Mouse (Mus musculus): ENCODE data around the gene Lrch3. TPM values are rescaled to one million over a fixed set of nuclear protein-coding genes. Genes with fewer than 3 reads are reported as not detected.

Lrch3 gene
- polyA plus RNA-seq, 1 experiment, result 0.14 TPM

- TF ChIP-seq TAL1 (IDR thresholded peaks at IDR 0.05; ENCODE audit: low read length), result no peak
- no peak for TF ChIP-seq GATA1 (IDR thresholded peaks at IDR 0.05; ENCODE audit: low read length)
- no peaks in the 10 kb centered on the region for H3K9me3 ChIP-seq (ENCODE audit: control insufficient read depth, low read length)
- H3K4me3 ChIP-seq (replicated peaks), result no peak overlapping the region
These were observed 107.5 kb downstream of the Lrch3 start for GRCm38 (mm10) chr16:33021381-33021780.

DNA sequence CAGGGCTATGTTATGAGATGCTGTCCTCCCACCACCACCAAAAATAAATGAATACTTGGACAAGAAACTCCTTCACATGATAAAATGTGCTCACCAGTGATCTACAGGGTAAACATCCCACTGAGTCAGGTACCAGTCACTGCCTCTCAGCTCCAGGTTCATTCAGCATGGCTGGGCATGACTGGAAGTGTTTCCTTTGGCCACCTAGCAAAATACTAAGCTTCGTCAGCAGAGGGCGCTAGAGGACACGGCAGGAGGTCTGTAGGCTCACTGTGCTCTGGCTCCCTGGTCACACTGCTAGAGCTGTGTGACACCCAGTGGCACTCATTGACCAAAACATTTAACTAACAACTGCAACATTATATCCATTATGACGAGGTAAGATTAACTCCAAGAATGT is 109.8 kb downstream of the Lrch3 start:
- Histone ChIP-seq H3K27me3 (ENCODE audit: control insufficient read depth) (no peaks in the 10 kb centered on the region), H3K36me3 (ENCODE audit: control insufficient read depth) (no peaks in the 10 kb centered on the region; the same call in 1 of the 2 replicates), H3K4me3 (replicated peaks) (no peak overlapping the region), H3K9me3 (ENCODE audit: control insufficient read depth, low read length) (no peaks in the 10 kb centered on the region), H3K4me1 (ENCODE audit: control insufficient read depth) (peaks cover 4% of the 10 kb centered on the region; the same call in 1 of the 2 replicates)
- TF ChIP-seq GATA1 (IDR thresholded peaks at IDR 0.05; ENCODE audit: low read length) (no peak), TAL1 (IDR thresholded peaks at IDR 0.05; ENCODE audit: low read length) (no peak)

More at GRCm38 (mm10) chr16:33021381-33021780, 107.5 kb downstream of the Lrch3 start:
- Histone ChIP-seq H3K4me1 (ENCODE audit: control insufficient read depth) (peaks cover 4% of the 10 kb centered on the region; the same call in 1 of the 2 replicates), H3K27me3 (ENCODE audit: control insufficient read depth) (no peaks in the 10 kb centered on the region), H3K36me3 (ENCODE audit: control insufficient read depth) (peaks cover 11% of the 10 kb centered on the region)

- H3K27me3 ChIP-seq (ENCODE audit: control insufficient read depth), result no peaks in the 10 kb centered on the region
- H3K9me3 ChIP-seq (ENCODE audit: control insufficient read depth, low read length), result no peaks in the 10 kb centered on the region
- no peaks in the 10 kb centered on the region for H3K4me1 ChIP-seq (ENCODE audit: control insufficient read depth)
- TF ChIP-seq TAL1 (IDR thresholded peaks at IDR 0.05; ENCODE audit: low read length) (no peak), GATA1 (IDR thresholded peaks at IDR 0.05; ENCODE audit: low read length) (no peak)
- H3K4me3 ChIP-seq (replicated peaks), result no peak overlapping the region
- H3K36me3 ChIP-seq (ENCODE audit: control insufficient read depth), result no peaks in the 10 kb centered on the region; the same call in 1 of the 2 replicates
These were observed 110.7 kb downstream of the Lrch3 start for GRCm38 (mm10) chr16:33024456-33025104.

DNA sequence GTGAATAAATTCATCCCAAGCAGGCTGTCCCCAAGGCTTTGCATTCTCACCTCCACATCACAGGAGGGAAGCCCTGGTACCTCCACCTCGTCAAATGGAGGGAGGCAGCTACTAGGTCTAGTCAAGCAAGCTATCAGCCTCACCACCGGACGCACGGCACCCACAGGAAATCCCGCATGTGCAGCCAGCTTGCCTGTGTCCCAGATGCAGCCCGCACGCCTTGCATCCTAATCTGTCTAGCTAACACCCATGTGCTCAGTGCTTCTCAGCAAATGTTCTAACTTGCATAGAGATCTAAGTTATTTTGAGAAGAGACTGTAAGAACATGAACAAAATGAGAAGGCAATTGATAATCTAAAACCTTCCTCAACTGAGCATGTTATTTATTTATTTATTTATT is 112.5 kb downstream of the Lrch3 start:
- H3K4me1 ChIP-seq (ENCODE audit: control insufficient read depth), result no peaks in the 10 kb centered on the region
- H3K4me3 ChIP-seq (replicated peaks), result no peak overlapping the region
- H3K27me3 ChIP-seq (ENCODE audit: control insufficient read depth), result no peaks in the 10 kb centered on the region
- TF ChIP-seq TAL1 (IDR thresholded peaks at IDR 0.05; ENCODE audit: low read length) (no peak), GATA1 (IDR thresholded peaks at IDR 0.05; ENCODE audit: low read length) (no peak)
- H3K9me3 ChIP-seq (ENCODE audit: control insufficient read depth, low read length), result no peaks in the 10 kb centered on the region
- H3K36me3 ChIP-seq (ENCODE audit: control insufficient read depth), result no peaks in the 10 kb centered on the region

DNA sequence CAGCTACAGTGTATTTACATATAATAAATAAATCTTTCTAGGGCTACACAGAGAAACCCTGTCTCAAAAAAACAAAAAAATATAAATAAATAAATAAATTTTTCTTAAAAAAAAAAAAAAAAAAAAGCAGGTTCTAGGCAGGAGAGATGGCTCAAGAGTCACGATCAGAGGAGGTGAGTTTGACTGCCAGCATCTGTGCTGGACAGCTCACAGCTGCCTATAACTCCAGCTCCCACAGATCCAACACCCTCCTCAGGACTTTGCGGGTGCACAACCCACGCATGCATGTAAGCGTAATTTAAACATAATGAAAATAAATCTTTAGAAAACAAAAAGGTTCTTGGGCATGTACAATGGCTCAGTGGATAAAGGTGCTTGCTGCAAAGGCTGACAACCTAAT is 122.1 kb downstream of the Lrch3 start:
- no peaks in the 10 kb centered on the region for H3K4me1 ChIP-seq (ENCODE audit: control insufficient read depth)
- H3K27me3 ChIP-seq (ENCODE audit: control insufficient read depth), result no peaks in the 10 kb centered on the region
- H3K4me3 ChIP-seq (replicated peaks), result no peak overlapping the region
- TF ChIP-seq GATA1 (IDR thresholded peaks at IDR 0.05; ENCODE audit: low read length), result no peak
- no peak for TF ChIP-seq TAL1 (IDR thresholded peaks at IDR 0.05; ENCODE audit: low read length)
- H3K9me3 ChIP-seq (ENCODE audit: control insufficient read depth, low read length), result no peaks in the 10 kb centered on the region
- H3K36me3 ChIP-seq (ENCODE audit: control insufficient read depth), result no peaks in the 10 kb centered on the region

DNA sequence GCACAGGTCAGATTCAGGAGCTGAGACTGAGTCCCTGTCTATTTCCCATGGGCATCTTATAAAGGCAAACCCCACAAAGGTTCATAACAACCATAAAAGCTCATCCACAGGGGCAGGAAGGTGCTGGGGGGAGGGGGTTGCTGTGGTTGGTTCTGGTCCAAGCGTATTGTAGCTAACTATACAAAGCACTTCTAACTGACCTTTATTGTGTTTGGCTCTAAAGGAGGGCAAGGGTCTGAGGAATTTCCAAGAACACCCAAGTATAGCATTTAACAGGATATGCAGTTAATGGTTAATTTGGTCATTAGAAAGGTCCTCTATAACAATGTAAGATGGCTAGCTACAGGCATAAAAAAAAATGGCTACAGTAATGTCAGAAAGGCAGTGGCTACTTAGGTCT is 128.8 kb downstream of the Lrch3 start:
- no peak overlapping the region for H3K4me3 ChIP-seq (replicated peaks)
- H3K9me3 ChIP-seq (ENCODE audit: control insufficient read depth, low read length), result no peaks in the 10 kb centered on the region
- no peak for TF ChIP-seq GATA1 (IDR thresholded peaks at IDR 0.05; ENCODE audit: low read length)
- no peak for TF ChIP-seq TAL1 (IDR thresholded peaks at IDR 0.05; ENCODE audit: low read length)
- no peaks in the 10 kb centered on the region for H3K36me3 ChIP-seq (ENCODE audit: control insufficient read depth)
- H3K27me3 ChIP-seq (ENCODE audit: control insufficient read depth), result no peaks in the 10 kb centered on the region
- no peaks in the 10 kb centered on the region for H3K4me1 ChIP-seq (ENCODE audit: control insufficient read depth)

DNA sequence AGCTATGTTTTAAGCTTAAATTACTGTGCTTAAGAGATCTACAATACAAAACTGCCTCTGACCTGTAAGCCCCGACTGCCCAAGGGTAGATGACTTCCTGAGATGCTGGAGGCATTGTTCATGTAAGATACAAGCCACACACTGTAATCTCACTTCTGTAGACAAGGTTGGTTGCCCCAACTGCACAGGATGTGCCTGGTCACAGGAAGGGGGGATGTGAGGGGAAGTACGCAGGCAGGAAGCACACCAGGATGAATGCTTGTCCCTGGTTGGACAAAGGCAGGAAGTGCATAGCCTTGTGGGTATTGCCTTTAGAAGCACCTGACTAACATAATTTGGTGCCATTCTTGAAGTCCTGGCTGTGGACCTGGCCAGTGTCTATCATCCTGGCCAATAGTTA is 129.4 kb downstream of the Lrch3 start:
- Histone ChIP-seq H3K36me3 (ENCODE audit: control insufficient read depth) (no peaks in the 10 kb centered on the region), H3K4me3 (replicated peaks) (no peak overlapping the region), H3K27me3 (ENCODE audit: control insufficient read depth) (no peaks in the 10 kb centered on the region), H3K9me3 (ENCODE audit: control insufficient read depth, low read length) (no peaks in the 10 kb centered on the region), H3K4me1 (ENCODE audit: control insufficient read depth) (no peaks in the 10 kb centered on the region)
- TF ChIP-seq GATA1 (IDR thresholded peaks at IDR 0.05; ENCODE audit: low read length) (no peak), TAL1 (IDR thresholded peaks at IDR 0.05; ENCODE audit: low read length) (no peak)

DNA sequence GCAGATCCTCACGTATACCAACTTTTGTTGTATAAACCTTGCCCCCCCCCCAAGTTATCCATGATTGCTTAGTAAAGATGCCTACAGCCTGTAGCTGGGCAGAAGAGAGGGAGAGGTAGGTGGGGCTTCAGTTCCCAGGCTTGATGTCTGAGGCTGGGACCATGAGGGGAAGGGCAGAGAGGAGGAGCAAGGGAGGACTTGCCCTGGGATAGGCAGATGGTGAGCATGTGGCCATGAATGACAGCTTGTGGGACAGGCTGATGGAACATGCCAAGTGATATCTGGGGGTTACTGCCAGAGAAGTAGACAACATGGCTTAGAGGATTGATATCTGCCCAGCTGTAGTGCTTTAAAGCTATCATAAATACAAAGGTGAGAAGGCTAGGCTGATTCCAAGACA is 134.1 kb downstream of the Lrch3 start:
- no peaks in the 10 kb centered on the region for H3K36me3 ChIP-seq (ENCODE audit: control insufficient read depth)
- H3K9me3 ChIP-seq (ENCODE audit: control insufficient read depth, low read length), result no peaks in the 10 kb centered on the region
- H3K4me1 ChIP-seq (ENCODE audit: control insufficient read depth), result no peaks in the 10 kb centered on the region
- H3K27me3 ChIP-seq (ENCODE audit: control insufficient read depth), result peaks cover 2% of the 10 kb centered on the region; the same call in 1 of the 2 replicates
- TF ChIP-seq GATA1 (IDR thresholded peaks at IDR 0.05; ENCODE audit: low read length), result no peak
- TF ChIP-seq TAL1 (IDR thresholded peaks at IDR 0.05; ENCODE audit: low read length), result no peak
- H3K4me3 ChIP-seq (replicated peaks), result no peak overlapping the region

- TF ChIP-seq TAL1 (IDR thresholded peaks at IDR 0.05; ENCODE audit: low read length), result no peak
- no peak for TF ChIP-seq GATA1 (IDR thresholded peaks at IDR 0.05; ENCODE audit: low read length)
- Histone ChIP-seq H3K36me3 (ENCODE audit: control insufficient read depth) (no peaks in the 10 kb centered on the region), H3K27me3 (ENCODE audit: control insufficient read depth) (peaks cover 6% of the 10 kb centered on the region; the same call in 1 of the 2 replicates), H3K4me3 (replicated peaks) (no peak overlapping the region), H3K4me1 (ENCODE audit: control insufficient read depth) (no peaks in the 10 kb centered on the region), H3K9me3 (ENCODE audit: control insufficient read depth, low read length) (no peaks in the 10 kb centered on the region)
These were observed 134.8 kb downstream of the Lrch3 start for GRCm38 (mm10) chr16:33048686-33049085.

Measured in erythroblast, embryonic 14.5 days (primary cell).